Mouse (Mus musculus) T-helper 2 cell (primary cell): ENCODE measurements around the gene Syt3.

Experiments
- in situ Hi-C: fragments of 300-600 bp; cut with MboI, MseI; formaldehyde crosslinking; loops from one replicate; pipeline ENCODE4 v1.15.1; 2025; ENCODE audit warnings: high pct_unique_total_duplicates

The Syt3 gene

DNA sequence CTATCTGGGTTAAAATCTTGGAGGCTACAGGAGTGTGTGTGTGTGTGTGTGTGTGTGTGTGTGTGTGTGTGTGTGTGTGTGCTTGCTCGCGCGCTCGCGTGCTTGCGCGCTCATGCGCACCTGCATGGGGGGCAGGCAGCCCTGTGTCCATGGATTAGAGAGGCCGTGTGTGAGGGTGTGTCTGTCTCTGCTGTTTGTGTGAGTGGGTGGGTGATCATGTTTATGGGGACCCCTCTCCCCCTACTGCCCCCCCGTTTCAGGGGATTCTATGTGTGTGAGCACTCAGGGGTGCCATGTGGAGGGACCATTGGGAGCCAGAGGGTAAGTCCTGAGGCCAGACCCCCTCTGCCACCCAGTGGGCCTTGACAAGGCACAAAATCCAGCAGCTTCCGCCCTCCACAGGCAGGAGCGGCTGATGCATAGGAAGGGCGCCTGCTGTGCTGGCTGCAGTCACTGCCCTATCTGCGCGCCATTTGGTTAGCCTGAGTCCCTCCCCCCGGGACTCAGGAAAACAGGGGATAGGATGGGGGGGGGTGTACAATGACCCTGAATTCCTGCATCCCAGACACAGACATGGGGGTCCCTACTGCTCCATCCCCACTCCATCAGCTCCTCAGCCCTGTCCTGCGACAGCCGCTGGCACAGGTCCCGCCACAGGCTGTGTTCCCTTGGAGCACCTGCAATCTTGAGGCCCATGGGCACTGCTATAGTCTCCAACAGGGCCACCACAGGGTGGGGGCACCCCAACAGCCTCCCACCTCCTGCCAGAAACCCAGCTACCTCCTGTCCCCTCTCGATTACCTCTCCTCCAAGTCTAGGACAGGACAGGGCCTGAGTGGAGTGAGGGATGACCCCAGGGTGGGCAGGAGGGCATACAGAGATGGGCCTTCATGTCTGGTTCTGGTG is 59.6 kb downstream of the Syt3 start:
- in situ Hi-C loops = no loop called here

DNA sequence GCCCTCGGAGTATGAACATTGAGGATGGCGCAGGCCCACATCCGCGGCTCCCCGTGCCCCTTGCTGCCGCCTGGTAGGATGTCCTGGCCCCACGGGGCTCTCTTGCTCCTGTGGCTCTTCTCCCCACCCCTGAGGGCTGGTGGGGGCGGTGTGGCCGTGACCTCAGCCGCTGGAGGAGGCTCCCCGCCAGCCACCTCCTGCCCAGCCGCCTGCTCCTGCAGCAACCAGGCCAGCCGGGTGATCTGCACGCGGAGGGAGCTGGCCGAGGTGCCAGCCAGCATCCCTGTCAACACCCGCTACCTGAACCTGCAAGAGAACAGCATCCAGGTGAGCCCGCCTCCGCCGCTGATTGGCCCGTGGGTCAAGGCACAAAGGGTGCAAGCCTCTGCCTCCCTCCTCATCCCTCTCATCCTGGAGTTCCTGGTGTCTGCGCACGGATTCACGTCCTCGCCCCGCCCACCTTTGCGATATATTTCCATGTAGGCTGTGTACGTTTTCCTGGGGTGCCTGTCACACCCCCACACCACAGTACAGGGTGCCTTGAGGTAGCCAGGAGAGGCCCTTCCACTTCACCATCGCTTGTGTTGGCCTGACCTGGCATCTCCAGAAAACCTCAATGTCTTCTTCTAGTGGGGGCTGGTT is 61.1 kb downstream of the Syt3 start:
- in situ Hi-C loops = no loop called here

- in situ Hi-C loops = no loop called here
Measured at GRCm38 (mm10) chr7:44445528-44445923, 61.6 kb downstream of the Syt3 start.

DNA sequence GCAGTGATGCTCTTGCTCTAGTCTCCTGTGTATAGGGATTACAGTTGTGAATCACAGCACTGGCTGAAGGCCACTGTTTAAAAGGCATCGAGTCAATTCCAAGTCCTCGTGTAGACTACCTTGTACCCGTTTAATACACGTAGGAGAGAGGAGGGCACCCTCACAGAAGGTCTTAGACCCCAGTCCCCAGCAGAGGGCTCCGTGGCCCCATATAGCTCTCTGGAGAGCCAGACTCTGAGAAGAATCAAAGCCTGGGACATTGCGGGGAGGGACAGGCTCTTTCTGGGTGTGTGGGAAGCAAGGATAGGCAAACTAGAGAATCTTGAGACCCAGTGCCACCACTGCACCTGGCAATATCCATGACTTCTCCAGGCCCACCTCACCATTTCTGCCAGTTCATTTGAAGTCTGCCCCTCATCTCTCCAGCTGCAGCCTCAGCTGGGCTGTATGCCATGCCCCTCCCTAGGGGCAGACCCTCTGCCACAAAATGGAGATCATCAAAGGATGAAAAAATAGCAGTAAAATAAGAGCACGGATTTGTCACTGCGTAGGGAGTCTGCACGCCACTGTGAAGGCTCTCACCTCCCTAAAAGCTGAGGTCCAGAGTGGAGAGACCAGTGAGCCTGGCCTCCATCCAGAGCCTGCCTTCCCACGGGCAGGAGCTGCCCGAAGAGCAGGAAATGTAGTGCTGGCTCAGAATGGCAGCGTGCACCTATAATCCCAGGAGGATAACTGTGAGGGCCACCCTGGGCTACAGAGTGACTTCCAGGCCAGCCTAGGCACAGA is 62.4 kb downstream of the Syt3 start:
- in situ Hi-C loops = no loop called here
